Mouse (Mus musculus): ENCODE data around the gene Trmt10c. TPM values are rescaled to one million over a fixed set of nuclear protein-coding genes. Genes with fewer than 3 reads are reported as not detected.

Gene Trmt10c
- polyA plus RNA-seq (2012; rRNA removed): 3.4 and 3.5 TPM in 2 replicates

DNA sequence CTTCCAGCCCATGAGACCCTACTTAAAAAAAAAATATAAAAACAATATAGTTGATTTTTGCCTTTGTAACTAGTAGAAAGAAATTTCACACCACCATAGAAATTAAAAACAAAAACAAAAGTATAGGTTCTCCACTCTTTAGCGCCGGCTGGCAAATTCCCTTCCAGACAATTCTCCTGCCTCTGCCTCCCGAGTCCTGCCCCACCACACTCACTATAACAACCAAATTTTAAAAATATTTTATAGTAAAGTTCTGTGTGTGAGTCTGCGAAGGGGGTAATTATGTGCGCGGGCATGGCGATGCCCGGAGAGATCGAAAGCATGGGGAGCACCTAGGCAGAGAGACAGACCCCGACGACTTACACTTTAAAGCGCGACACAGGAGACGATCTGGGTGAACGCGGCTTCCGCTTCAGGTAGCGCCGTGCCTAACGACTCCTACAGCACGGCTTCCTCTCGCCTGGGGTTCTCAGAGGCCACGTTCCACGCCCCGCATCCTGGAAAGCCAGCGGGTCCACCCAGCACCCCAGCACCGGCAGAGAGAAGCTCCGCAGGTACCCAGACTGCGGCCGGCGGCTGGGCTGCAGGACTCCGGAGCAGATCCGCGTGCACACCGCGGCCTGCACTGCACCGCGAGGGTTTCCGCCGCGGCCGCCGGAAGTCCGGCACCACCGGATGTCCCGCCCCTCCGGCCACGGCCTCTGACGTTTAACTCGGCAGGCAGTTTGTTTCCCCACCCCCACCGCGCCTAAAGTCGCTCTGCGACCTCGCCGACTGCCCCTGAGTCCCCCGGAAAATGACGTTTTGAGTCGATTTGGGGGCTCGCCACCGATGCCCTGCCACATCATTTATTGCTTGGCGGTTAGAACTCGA is at the start of gene Trmt10c:
Gene Trmt10c (minus strand): TSS at position 682 of the 873 bp plus-strand sequence.

DNA sequence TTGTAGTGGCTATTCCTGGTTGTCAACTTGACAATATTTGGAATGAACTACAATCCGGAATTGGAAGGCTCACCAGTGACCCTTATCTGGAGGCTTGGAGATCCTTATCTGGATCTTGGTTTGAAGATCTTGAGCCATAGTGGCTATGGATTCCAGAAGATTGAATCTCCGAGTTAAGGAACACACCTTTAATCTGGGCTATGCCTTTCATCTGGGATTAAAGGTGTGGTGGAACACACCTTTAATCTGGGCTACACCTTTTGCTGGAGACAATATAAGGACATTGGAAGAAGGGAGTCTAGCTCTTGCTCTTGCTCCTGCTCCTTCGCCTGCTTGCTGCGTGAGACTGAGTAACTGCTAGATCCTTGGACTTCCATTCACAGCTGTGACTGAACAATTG is 10.4 kb upstream of the Trmt10c start, which contains the start of gene Senp7:
Gene Senp7 (plus strand): TSS at position 301 of the 400 bp plus-strand sequence.

DNA sequence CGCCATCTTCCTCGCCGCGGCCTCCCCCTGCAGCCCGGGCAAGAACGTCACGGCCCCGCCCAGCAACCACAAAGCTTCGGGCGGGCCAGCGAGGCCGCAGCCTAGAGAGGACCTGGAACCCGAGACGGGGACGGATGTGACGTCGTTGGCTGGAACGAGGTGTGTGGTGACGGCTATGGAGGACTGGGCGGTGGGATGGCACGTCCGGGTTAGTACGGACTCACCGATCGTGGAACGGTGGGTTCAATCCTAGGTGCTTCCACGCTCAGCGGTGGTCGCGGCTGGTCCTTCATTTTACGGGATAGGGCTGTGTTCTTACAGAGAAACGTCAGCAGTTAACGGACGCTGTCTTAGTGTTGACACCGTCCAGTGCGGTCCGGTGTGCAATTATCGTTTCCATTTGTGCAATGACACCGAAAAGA is 7.9 kb downstream of the Trmt10c start, which contains the start of gene Pcnp:
Gene Pcnp (minus strand): TSS at position 79 of the 422 bp plus-strand sequence.

Other genes with a start within 250 kb of the Trmt10c start
- 27.5 and 29.9 TPM in 2 replicates for gene Nfkbiz, start 198.9 kb downstream of the Trmt10c start, polyA plus RNA-seq (2012; rRNA removed)
- 0.23 and 0.27 TPM in 2 replicates for gene Nxpe3, start 142.5 kb downstream of the Trmt10c start, polyA plus RNA-seq (2012; rRNA removed)
- 0.34 and 0.43 TPM in 2 replicates for gene Cep97, start 103.0 kb downstream of the Trmt10c start, polyA plus RNA-seq (2012; rRNA removed)
- 39.1 and 104 TPM in 2 replicates for gene Rpl24, start 71.5 kb downstream of the Trmt10c start, polyA plus RNA-seq (2012; rRNA removed)
- gene Zbtb11, start 63.9 kb downstream of the Trmt10c start, polyA plus RNA-seq (2012; rRNA removed): 3.0 and 4.0 TPM in 2 replicates
- 5.0 and 6.1 TPM in 2 replicates for gene Pcnp, start 8.1 kb downstream of the Trmt10c start, polyA plus RNA-seq (2012; rRNA removed)
- 1.1 and 1.2 TPM in 2 replicates for gene Senp7, start 10.5 kb upstream of the Trmt10c start, polyA plus RNA-seq (2012; rRNA removed)
- gene Impg2, start 166.5 kb upstream of the Trmt10c start, polyA plus RNA-seq (2012; rRNA removed): 0.02 TPM in 2 replicates

Data from colon, adult 2 months (tissue).